Mouse (Mus musculus) liver, postnatal 0 days (tissue): Measurements from ENCODE around the gene Ubqln4. TPM values are rescaled to one million over a fixed set of nuclear protein-coding genes. Genes with fewer than 3 reads are reported as not detected.

Source experiments
- ATAC-seq: fragments of 200-750 bp; cut with Nextera tagmentation; 2 replicates; pipeline ENCODE4 v1.8.0; 2017; ENCODE audit warnings: mild to moderate bottlenecking, moderate library complexity
- DNase-seq: peaks from one replicate; pipeline ENCODE4 v3.0.0-alpha.2; 2016
- H3K27ac ChIP-seq: fragments of 300-500 bp; sonication (generic); 2 replicates; pipeline ENCODE4 v1.5.1; 2014; ENCODE audit warnings: antibody characterized with exemption, moderate library complexity, mild to moderate bottlenecking, low read depth
- H3K27me3 ChIP-seq: fragments of 300-500 bp; sonication (generic); 2 replicates; pipeline ENCODE4 v1.6.1; 2014; ENCODE audit warnings: low read length, control low read depth, mixed read lengths; ENCODE audit not compliant: insufficient read depth
- H3K36me3 ChIP-seq: fragments of 300-500 bp; sonication (generic); replicated peaks from 2 replicates; pipeline ENCODE4 v1.6.1; 2014; ENCODE audit warnings: mild to moderate bottlenecking, control low read depth, low read length, moderate library complexity, mixed read lengths; ENCODE audit not compliant: insufficient read depth
- H3K4me1 ChIP-seq: fragments of 300-500 bp; sonication (generic); 2 replicates; pipeline ENCODE4 v1.6.1; 2014; ENCODE audit warnings: antibody characterized with exemption, mild to moderate bottlenecking, control low read depth; ENCODE audit not compliant: insufficient read depth
- H3K4me2 ChIP-seq: fragments of 300-500 bp; sonication (generic); 2 replicates; pipeline ENCODE4 v1.6.1; 2014; ENCODE audit warnings: low read depth, mild to moderate bottlenecking, low read length, moderate library complexity, mixed read lengths
- H3K4me3 ChIP-seq: fragments of 300-500 bp; sonication (generic); 2 replicates; pipeline ENCODE4 v1.5.1; 2014; ENCODE audit warnings: low read depth, low read length
- H3K9ac ChIP-seq: fragments of 300-500 bp; sonication (generic); replicated peaks from 2 replicates; pipeline ENCODE4 v1.6.1; 2014; ENCODE audit warnings: mild to moderate bottlenecking, moderate library complexity
- H3K9me3 ChIP-seq: fragments of 300-500 bp; sonication (generic); 2 replicates; pipeline ENCODE4 v1.6.1; 2016; ENCODE audit warnings: mild to moderate bottlenecking, control low read depth, low read length, mixed read lengths
- CTCF ChIP-seq: sonication (generic); IDR thresholded peaks from 2 replicates; pipeline ENCODE4 v1.5.1; 2016; ENCODE audit warnings: antibody characterized with exemption, low read depth
- EP300 ChIP-seq: IDR thresholded peaks from 2 replicates; pipeline ENCODE4 v1.6.1; 2016; ENCODE audit warnings: antibody characterized with exemption, low read depth, mild to moderate bottlenecking
- WGBS: fragments of 180-500 bp; shearing (Covaris S2); extraction: QIAGEN DNeasy Blood & Tissue Kit; methylation state at CpG from one replicate; pipeline ENCODE4 v1.1.7; 2014; ENCODE audit not compliant: insufficient replicate concordance; 5-methylcytosine and 5-hydroxymethylcytosine counted together
- polyA plus RNA-seq: library from polyadenylated mRNA; unstranded; fragments of >200 nt; fragmentation: Nextera tagmentation; extraction: Ambion mirVana; gene quantifications from 2 replicates; pipeline ENCODE4 v1.2.1, GENCODE M21; 2015

Ubqln4 gene
- polyA plus RNA-seq, 1 experiment from 2014 or later, result 12.5 TPM

GRCm38 (mm10) chr3:88544514-88544913, 9.0 kb upstream of the Ubqln4 start:
- 42% methylated on average over 5 of the region's 5 CpGs for WGBS
- peaks cover 2% of the 10 kb centered on the region; the same call in 1 of the 2 replicates for H3K4me1 ChIP-seq
- peak; percentile 62 for ATAC-seq

DNA sequence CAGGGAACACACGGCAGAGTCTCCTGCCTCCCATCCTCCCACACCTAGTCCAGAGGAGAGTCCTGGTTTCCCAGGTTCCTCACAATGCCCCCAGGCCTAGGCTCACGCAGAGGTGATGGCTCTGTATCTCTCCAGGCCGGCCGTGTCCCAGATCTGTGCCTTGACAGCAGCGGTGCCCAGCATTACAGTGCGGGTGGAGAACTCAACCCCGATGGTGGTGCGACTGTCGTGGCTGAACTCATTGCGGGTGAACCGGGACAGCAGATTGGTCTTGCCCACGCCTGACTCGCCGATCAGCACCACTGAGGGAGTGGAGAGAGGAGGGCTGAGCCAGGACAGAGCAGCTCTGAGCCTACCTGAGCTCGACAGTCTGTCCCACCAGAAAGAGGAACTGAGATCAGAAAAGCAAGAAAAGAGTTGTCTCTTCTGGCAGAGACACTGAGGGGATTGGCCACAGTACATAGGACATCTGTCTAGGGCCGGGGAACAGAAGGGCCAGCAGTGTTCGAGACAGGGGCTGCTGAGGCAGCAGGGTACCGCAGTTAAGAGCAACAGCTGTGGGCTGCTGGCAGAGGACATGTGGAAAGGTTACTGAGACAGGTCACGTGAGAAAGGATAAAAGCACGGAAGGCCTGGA, 8.5 kb upstream of the Ubqln4 start:
- Histone ChIP-seq H3K9me3 (no peaks in the 10 kb centered on the region), H3K4me1 (peaks cover 2% of the 10 kb centered on the region; the same call in 1 of the 2 replicates), H3K27me3 (no peaks in the 10 kb centered on the region), H3K4me2 (no peak overlapping the region), H3K27ac (no peak overlapping the region), H3K36me3 (no peaks in the 10 kb centered on the region), H3K9ac (no peak overlapping the region), H3K4me3 (no peak overlapping the region)
- TF ChIP-seq EP300 (no peak), CTCF (no peak)
- WGBS, result 54% methylated on average over 20 of the region's 20 CpGs
- ATAC-seq (no peak; the same call in 1 of the 2 replicates), DNase-seq (no peak)

More at GRCm38 (mm10) chr3:88544514-88544913, 9.0 kb upstream of the Ubqln4 start:
- DNase-seq, result peak; percentile 50
- no peak overlapping the region for H3K4me2 ChIP-seq
- H3K9me3 ChIP-seq, result no peaks in the 10 kb centered on the region
- no peak overlapping the region for H3K4me3 ChIP-seq
- no peak overlapping the region for H3K27ac ChIP-seq
- H3K36me3 ChIP-seq, result no peaks in the 10 kb centered on the region
- TF ChIP-seq EP300 (no peak), CTCF (peak; percentile 71)
- no peak overlapping the region for H3K9ac ChIP-seq
- H3K27me3 ChIP-seq, result no peaks in the 10 kb centered on the region

- Histone ChIP-seq H3K36me3 (no peaks in the 10 kb centered on the region), H3K4me1 (peaks cover 12% of the 10 kb centered on the region), H3K9ac (no peak overlapping the region), H3K27ac (no peak overlapping the region), H3K4me3 (no peak overlapping the region), H3K27me3 (no peaks in the 10 kb centered on the region), H3K9me3 (no peaks in the 10 kb centered on the region), H3K4me2 (no peak overlapping the region)
- DNase-seq, result no peak
- ATAC-seq, result no peak
- no peak for TF ChIP-seq EP300
- no peak for TF ChIP-seq CTCF
- WGBS, result 67% methylated on average over 6 of the region's 6 CpGs
Measured at GRCm38 (mm10) chr3:88546674-88547418, 6.7 kb upstream of the Ubqln4 start.

- Histone ChIP-seq H3K4me1 (peaks cover 15% of the 10 kb centered on the region), H3K27me3 (no peaks in the 10 kb centered on the region), H3K36me3 (no peaks in the 10 kb centered on the region), H3K4me2 (no peak within 1 kb of the TSS), H3K9me3 (no peaks in the 10 kb centered on the region), H3K27ac (no peak within 1 kb of the TSS), H3K9ac (no peak within 1 kb of the TSS), H3K4me3 (no peak within 1 kb of the TSS)
- TF ChIP-seq EP300, result no peak
- no peak for TF ChIP-seq CTCF
- WGBS, result 75% methylated on average over 18 of the region's 18 CpGs
- DNase-seq (no peak), ATAC-seq (no peak)
Measured at GRCm38 (mm10) chr3:88548180-88548917, 5.2 kb upstream of the Ubqln4 start, which contains the start of gene Rab25. Gene Rab25 (minus strand): TSS chr3:88548300.

- ATAC-seq, result no peak
- H3K4me1 ChIP-seq, result peaks cover 19% of the 10 kb centered on the region
- H3K9ac ChIP-seq, result peak overlapping the region; percentile 92; the same call in 1 of the 2 replicates
Measured at GRCm38 (mm10) chr3:88551586-88551985, 2.0 kb upstream of the Ubqln4 start.

More at GRCm38 (mm10) chr3:88551586-88551985, 2.0 kb upstream of the Ubqln4 start:
- Histone ChIP-seq H3K4me2 (peak overlapping the region; percentile 98), H3K4me3 (peak overlapping the region; percentile 84), H3K27ac (peak overlapping the region; percentile 98), H3K36me3 (peaks cover 7% of the 10 kb centered on the region), H3K9me3 (no peaks in the 10 kb centered on the region), H3K27me3 (no peaks in the 10 kb centered on the region)
- WGBS, result 51% methylated on average over 4 of the region's 4 CpGs
- TF ChIP-seq EP300 (no peak), CTCF (no peak)
- no peak for DNase-seq
